Mouse (Mus musculus) testis, adult 2 months (tissue): ENCODE data around the gene Cldn2. TPM values are rescaled to one million over a fixed set of nuclear protein-coding genes. Genes with fewer than 3 reads are reported as not detected.

Source experiments
- H3K27ac ChIP-seq: fragments of 200-500 bp; 2 replicates; pipeline ENCODE4 v1.5.1; 2012; ENCODE audit warnings: low read depth, low read length; ENCODE audit not compliant: control insufficient read depth, insufficient read depth
- H3K27me3 ChIP-seq: fragments of 200-500 bp; 2 replicates; pipeline ENCODE4 v1.6.1; 2012; ENCODE audit warnings: mild to moderate bottlenecking, low read length, moderate library complexity; ENCODE audit not compliant: control insufficient read depth, insufficient read depth
- H3K36me3 ChIP-seq: fragments of 200-500 bp; 2 replicates; pipeline ENCODE4 v1.6.1; 2012; ENCODE audit warnings: mild to moderate bottlenecking, low read length; ENCODE audit not compliant: control insufficient read depth, insufficient read depth
- H3K4me1 ChIP-seq: fragments of 200-500 bp; 2 replicates; pipeline ENCODE4 v1.6.1; 2012; ENCODE audit warnings: low read length; ENCODE audit not compliant: control insufficient read depth, insufficient read depth
- H3K4me3 ChIP-seq: fragments of 200-500 bp; 2 replicates; pipeline ENCODE4 v1.5.1; 2012; ENCODE audit warnings: low read depth, mild to moderate bottlenecking, low read length, moderate library complexity, mixed read lengths; ENCODE audit not compliant: control insufficient read depth
- CTCF ChIP-seq: fragments of 200-500 bp; IDR thresholded peaks from 2 replicates; pipeline ENCODE4 v1.5.1; 2012; ENCODE audit warnings: low read depth, mild to moderate bottlenecking, inconsistent platforms, low read length, moderate library complexity; ENCODE audit not compliant: control insufficient read depth, insufficient read depth, insufficient replicate concordance
- POLR2A ChIP-seq: fragments of 200-500 bp; IDR thresholded peaks from 2 replicates; pipeline ENCODE4 v1.6.1; 2012; ENCODE audit warnings: low read depth, mild to moderate bottlenecking, inconsistent platforms, low read length, moderate library complexity; ENCODE audit not compliant: control insufficient read depth
- polyA plus RNA-seq: library from polyadenylated mRNA; depleted of rRNA; stranded (reverse); fragments of >200 nt; gene quantifications from 2 replicates; pipeline ENCODE4 v1.2.3, GENCODE M21; 2012; rRNA removed

Gene Cldn2
- polyA plus RNA-seq, 1 experiment: 0.11 TPM

DNA sequence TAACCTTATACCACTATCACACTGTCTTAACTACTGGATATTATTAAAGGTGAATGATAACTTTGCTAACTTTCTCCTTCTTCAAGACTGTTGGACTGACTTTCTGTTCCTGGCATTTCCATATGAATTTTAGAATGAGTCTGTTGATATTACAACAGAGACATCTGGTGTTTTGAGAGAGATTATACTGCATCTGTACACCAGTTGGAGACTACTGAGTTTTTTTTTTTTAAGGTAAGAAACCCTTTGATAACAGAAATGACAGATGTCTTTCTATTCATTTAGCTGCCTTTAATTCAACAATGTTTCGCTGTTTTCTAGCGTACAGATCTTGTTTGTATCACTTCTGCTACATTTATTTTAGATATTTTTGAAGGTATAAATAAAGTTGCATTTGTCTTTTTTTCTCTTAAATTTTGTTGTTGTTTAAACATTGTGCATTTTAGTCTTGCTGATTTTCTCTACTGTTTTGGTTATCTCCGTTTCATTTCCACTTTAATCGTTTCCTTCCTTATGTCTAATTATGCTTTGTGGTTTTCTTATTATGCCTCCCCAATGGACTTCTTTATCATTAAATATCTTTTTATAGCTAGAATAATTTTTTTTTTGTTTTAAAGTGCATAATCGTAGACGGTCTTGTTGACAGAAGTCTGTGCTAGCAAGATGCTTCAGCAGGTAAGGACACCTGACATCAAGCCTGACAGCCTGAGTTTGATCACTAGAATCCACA, 27.9 kb downstream of the Cldn2 start:
- Histone ChIP-seq H3K27me3 (no peaks in the 10 kb centered on the region), H3K4me3 (no peak overlapping the region), H3K4me1 (no peaks in the 10 kb centered on the region), H3K36me3 (no peaks in the 10 kb centered on the region), H3K27ac (no peak overlapping the region)
- TF ChIP-seq CTCF (no peak), POLR2A (no peak)

GRCm38 (mm10) chrX:139832464-139832863, 31.8 kb downstream of the Cldn2 start:
- Histone ChIP-seq H3K27me3 (no peaks in the 10 kb centered on the region), H3K27ac (no peak overlapping the region), H3K36me3 (no peaks in the 10 kb centered on the region), H3K4me1 (no peaks in the 10 kb centered on the region), H3K4me3 (no peak overlapping the region)
- TF ChIP-seq CTCF (0 out of 2 replicates have a peak, but pooled peaks have one; percentile 1), POLR2A (no peak)

DNA sequence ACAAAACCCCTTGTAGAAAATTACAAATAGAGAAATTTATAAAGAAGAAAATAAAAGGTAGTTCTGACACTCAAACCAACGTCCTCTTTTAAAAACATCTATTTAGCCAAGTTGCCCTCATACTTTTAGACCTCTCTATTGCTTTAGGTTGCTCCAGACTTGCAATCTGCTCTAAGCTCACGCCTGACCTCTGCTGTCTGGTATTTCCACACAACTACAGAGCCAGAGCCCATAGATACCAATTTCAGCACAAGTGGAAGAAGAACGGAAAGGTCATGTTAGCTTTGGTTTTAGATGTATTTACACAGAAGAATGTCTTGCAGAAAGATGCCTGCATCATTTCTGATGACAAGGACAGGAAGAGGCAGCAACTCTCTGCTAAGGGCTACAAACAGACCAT, 38.4 kb downstream of the Cldn2 start:
- no peaks in the 10 kb centered on the region for H3K36me3 ChIP-seq
- H3K4me3 ChIP-seq: no peak overlapping the region
- H3K4me1 ChIP-seq: no peaks in the 10 kb centered on the region
- H3K27ac ChIP-seq: no peak overlapping the region
- no peaks in the 10 kb centered on the region for H3K27me3 ChIP-seq
- TF ChIP-seq POLR2A (no peak), CTCF (no peak)

- no peak for TF ChIP-seq POLR2A
- TF ChIP-seq CTCF: no peak
- Histone ChIP-seq H3K4me3 (no peak overlapping the region), H3K4me1 (no peaks in the 10 kb centered on the region), H3K36me3 (no peaks in the 10 kb centered on the region), H3K27me3 (no peaks in the 10 kb centered on the region), H3K27ac (no peak overlapping the region)
These were observed 40.5 kb downstream of the Cldn2 start for GRCm38 (mm10) chrX:139841091-139841490.

DNA sequence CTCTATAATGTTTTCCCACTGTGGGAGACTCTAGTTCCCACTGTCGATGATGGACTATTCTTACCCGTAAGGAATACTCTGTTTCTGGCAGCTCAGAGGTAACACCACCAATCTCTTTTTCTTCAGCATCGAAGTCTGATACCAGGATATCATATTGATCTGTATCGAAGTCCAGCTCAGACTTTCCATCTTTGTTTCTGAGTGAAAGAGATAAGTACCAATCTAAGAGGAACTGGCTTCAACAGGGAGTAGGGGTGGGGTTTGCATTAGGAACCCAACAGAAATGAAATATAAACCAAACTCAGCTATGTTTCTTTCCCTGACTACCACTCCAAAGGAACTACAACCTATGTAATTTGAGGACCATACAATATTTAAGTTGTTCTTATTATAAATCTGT, 54.2 kb downstream of the Cldn2 start:
- Histone ChIP-seq H3K4me3 (no peak overlapping the region), H3K27me3 (no peaks in the 10 kb centered on the region), H3K4me1 (no peaks in the 10 kb centered on the region), H3K27ac (no peak overlapping the region), H3K36me3 (no peaks in the 10 kb centered on the region)
- TF ChIP-seq CTCF (no peak), POLR2A (no peak)

DNA sequence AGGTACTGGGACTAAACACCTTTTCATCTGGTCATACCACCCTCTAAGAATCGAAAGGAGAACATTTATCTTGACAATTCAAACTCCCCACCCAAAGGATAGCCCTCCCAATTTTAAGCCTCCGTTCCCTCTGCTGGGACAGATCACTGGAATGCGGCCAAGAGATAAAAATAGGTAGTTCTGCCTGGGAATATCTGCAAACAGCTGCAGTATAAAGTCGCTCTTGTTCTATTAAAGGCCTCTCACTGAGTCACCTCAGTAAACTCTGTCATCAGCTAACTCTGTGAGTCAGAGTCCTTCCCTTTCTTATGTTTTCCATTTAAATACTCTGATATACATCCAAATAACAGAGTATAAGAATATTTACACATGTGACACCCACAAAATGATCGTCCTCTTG, 58.8 kb downstream of the Cldn2 start:
- H3K4me3 ChIP-seq: no peak overlapping the region
- TF ChIP-seq POLR2A: no peak
- TF ChIP-seq CTCF: no peak
- no peaks in the 10 kb centered on the region for H3K36me3 ChIP-seq
- no peaks in the 10 kb centered on the region for H3K4me1 ChIP-seq
- H3K27me3 ChIP-seq: no peaks in the 10 kb centered on the region
- H3K27ac ChIP-seq: no peak overlapping the region

Other genes with a start within 250 kb of the Cldn2 start
- gene Rnf128, start 237.5 kb upstream of the Cldn2 start, polyA plus RNA-seq: 1.7 and 2.3 TPM in 2 replicates
- gene Tbc1d8b, start 115.8 kb upstream of the Cldn2 start, polyA plus RNA-seq: 0.66 and 0.67 TPM in 2 replicates
- not detected in 2 replicates for gene Gm15013, start 86.3 kb upstream of the Cldn2 start, polyA plus RNA-seq
- gene Ripply1, start 18.5 kb upstream of the Cldn2 start, polyA plus RNA-seq: not detected in 2 replicates
- gene Morc4, start 70.8 kb downstream of the Cldn2 start, polyA plus RNA-seq: 1.1 and 1.4 TPM in 2 replicates
- 0.17 and 0.35 TPM in 2 replicates for gene Rbm41, start 197.8 kb downstream of the Cldn2 start, polyA plus RNA-seq